Mouse (Mus musculus): ENCODE results near the gene Kdm3a. TPM values are rescaled to one million over a fixed set of nuclear protein-coding genes. Genes with fewer than 3 reads are reported as not detected.

Gene Kdm3a
- total RNA-seq, 2 experiments from 2014 or later = 8.8 to 12.0 TPM

DNA sequence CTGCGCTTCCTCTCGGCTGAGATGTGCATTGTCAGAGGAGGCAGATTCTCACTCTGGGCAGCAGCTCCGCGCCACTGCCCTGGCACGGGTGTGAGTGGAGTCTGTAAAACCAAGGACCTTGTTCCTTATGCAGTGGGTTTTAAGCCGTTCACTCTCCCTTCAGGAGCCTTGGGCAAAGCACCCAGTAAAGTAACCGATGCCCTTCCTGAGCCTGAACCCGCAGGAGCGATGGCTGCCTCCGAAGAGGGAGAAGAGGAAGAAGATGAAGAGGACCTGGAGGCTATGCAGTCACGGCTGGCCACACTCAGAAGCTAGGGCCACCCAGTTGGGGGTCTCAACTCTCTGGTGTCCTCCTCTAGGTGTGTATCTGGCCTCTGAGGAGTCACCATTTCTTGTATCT lies 53.3 kb downstream of the Kdm3a start:
- no peak for DNase-seq

DNA sequence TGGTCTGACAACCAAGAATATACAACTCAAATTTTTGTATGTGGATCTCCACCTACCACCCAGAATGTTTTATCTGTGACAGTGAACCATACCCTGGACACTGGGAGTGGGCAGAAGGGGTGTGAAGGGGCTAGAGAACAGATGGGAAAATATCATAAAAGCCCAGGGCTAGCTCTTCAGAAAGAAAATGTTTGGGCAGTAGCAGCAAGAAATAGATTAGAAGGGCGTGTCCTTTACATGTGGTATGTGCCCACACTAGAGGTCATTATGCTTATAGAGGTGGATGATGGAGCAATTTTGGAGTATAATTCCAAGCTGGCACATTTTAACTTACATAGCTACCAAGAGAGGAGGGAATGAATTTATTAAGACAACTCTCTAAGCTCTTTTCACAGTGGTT lies 57.4 kb downstream of the Kdm3a start:
- no peak for DNase-seq

- DNase-seq = no peak
These were observed 63.8 kb downstream of the Kdm3a start for GRCm38 (mm10) chr6:71569025-71569424.

DNA sequence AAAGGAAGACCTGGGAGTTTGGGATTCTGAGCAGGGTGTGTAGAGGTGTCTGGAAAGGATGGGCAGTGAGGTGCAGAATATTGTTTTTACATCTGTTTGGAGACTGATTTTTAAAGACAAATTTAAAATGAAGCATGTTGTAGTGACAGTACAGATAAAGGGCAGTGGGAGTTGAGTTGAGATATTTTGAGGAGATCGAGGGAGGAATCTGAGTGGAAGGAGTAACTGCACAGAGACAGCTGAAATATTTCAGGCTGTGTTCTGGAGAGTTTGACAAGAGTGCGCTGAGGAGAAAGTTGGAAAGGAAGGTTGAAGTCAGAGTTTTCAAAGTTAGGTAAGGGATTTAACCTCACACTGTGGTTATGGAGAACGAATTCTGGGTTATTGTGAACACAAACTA lies 64.2 kb downstream of the Kdm3a start:
- no peak for DNase-seq

DNA sequence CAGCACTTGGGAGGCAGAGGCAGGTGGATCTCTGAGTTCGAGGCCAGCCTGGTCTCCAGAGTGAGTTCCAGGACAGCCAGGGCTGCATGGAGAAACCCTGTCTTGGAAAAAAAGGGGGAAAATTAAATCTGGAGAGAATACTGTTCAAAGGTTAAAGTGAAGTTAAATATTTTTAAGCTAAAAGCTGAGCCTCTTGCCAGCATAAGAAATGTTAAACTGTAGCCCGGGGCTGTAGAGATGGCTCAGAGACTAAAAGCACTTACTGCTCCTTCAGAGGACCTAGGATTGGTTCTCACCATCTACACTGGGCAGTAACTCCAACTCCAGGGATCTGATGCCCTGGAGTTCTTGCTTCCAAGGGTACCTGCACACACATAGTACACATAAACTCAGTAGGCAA lies 76.0 kb downstream of the Kdm3a start:
- DNase-seq = no peak

DNA sequence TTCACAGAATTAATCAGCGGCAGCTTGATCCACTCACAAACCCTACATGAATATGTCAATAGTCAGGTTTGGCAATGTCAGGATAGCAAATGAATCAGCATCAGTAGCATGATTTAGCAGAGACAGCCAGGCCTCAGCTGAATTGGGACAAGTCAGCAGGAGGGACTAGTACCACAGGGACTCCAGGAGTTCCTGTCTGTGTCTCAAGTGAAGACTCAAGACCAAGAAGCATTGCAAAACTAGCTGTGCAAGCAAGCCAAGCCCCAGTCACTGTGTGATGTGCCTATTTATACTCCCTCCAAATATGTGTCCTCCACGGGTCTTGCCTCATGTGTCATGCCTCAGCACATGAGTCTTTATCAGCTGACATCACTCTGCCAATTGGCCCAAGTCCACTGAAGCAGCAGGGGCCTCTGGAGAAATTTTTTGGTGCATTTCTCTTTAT lies 77.3 kb downstream of the Kdm3a start:
- peak; percentile 24 for DNase-seq

DNA sequence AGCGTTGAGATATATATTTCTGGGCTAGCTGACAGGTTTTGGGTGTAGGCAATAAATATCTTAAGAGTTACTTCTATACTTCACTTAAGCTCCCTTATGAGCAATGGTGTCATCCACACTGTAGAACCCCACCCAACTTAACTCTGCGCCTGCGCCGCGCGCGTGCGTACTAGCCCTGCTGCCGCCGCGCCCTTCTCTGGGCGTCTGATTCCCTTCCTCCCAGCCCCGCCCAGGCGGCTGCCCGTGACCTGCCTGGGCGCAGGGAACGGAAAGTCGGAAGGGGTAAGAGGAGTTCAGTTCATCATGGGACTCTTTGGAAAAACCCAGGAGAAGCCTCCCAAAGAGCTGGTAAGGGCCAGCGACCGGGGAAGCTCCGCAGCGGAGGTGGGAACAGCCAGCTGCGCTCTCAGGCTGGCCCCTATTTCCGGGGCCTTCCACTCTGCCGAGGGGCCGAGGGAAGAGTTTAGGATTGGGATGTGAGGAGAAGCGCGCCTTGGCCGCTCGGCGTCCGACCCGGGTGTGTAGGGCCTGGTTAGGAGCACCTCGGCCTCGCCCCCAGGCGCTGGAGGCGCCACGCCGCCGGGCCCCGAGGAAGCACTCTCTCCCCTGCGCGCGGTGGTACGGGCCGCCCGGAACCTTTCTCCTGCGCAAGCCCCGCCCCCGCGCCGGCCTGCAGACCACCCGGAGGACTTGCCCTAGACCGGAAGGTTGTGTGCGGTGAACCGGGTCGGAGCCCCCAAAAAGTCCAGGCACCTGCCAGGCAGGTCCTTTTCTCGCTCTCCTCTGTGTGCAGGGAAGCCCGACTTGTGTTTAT lies 88.9 kb downstream of the Kdm3a start, which contains the start of gene Chmp3:
TSS of gene Chmp3 (plus strand) at position 112 of the 814 bp plus-strand sequence.
- DNase-seq = peak; percentile 95

Other genes with a start within 250 kb of the Kdm3a start
- 10 to 100 TPM; 85.7 to 94.4 TPM for gene Rmnd5a, start 192.4 kb downstream of the Kdm3a start, total RNA-seq (2021)
- 10 to 100 TPM; 17.5 to 20.3 TPM for gene Rnf103, start 139.1 kb downstream of the Kdm3a start, total RNA-seq (2021)
- gene Chmp3, start 89.2 kb downstream of the Kdm3a start, total RNA-seq (2021) = 10 to 100 TPM; 36.2 to 38.6 TPM
- gene Reep1, start 74.6 kb upstream of the Kdm3a start, total RNA-seq (2021) = 10 to 100 TPM; 62.2 to 72.5 TPM
- 10 to 100 TPM; 34.5 to 37.3 TPM for gene Mrpl35, start 194.0 kb upstream of the Kdm3a start, total RNA-seq (2021)
- gene Immt, start 198.3 kb upstream of the Kdm3a start, total RNA-seq (2021) = 100 to 1,000 TPM; 273 to 293 TPM